Mouse (Mus musculus): ENCODE measurements around the gene Stac2. TPM values are rescaled to one million over a fixed set of nuclear protein-coding genes. Genes with fewer than 3 reads are reported as not detected.

The Stac2 gene
- polyA plus RNA-seq, 1 experiment from 2014 or later = 5.4 TPM

DNA sequence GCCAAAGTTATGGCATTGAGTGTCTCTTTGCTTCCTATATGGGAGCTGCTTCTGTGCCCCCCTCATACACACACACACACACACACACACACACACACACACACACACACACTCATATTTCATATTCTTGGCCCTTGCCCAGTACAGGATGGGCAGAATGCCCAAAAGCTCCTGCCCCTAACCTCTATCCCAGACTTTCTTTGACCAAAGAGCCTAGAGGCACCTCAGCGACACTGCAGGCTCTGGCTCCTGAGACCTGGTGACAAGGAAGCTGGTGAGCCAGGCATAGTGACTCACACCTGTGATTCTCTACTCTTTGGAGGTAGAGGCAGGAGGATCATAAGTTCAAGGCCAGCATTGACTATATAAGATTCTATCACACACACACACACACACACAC lies 32.6 kb downstream of the Stac2 start:
- WGBS = 48% methylated on average over 1 of the region's 1 CpGs
- H3K9me3 ChIP-seq (ENCODE audit: control insufficient read depth, low read length) = no peaks in the 10 kb centered on the region
- H3K27me3 ChIP-seq (replicated peaks; ENCODE audit: control insufficient read depth, insufficient read depth, low read length) = no peaks in the 10 kb centered on the region
- H3K4me3 ChIP-seq (replicated peaks; ENCODE audit: low read length) = peak overlapping the region; percentile 18; the same call in 1 of the 2 replicates
- peaks cover 41% of the 10 kb centered on the region for H3K4me1 ChIP-seq (replicated peaks; ENCODE audit: control insufficient read depth, insufficient read depth, low read length)
- no peak overlapping the region for H3K9ac ChIP-seq (replicated peaks; ENCODE audit: low read depth, low read length)
- peaks cover 7% of the 10 kb centered on the region for H3K36me3 ChIP-seq (ENCODE audit: control insufficient read depth, insufficient read depth)
- H3K27ac ChIP-seq (ENCODE audit: low read length) = peak overlapping the region; percentile 85; the same call in 1 of the 2 replicates
- ATAC-seq = no peak
- H3K4me2 ChIP-seq (ENCODE audit: low read length) = peak overlapping the region; percentile 47

DNA sequence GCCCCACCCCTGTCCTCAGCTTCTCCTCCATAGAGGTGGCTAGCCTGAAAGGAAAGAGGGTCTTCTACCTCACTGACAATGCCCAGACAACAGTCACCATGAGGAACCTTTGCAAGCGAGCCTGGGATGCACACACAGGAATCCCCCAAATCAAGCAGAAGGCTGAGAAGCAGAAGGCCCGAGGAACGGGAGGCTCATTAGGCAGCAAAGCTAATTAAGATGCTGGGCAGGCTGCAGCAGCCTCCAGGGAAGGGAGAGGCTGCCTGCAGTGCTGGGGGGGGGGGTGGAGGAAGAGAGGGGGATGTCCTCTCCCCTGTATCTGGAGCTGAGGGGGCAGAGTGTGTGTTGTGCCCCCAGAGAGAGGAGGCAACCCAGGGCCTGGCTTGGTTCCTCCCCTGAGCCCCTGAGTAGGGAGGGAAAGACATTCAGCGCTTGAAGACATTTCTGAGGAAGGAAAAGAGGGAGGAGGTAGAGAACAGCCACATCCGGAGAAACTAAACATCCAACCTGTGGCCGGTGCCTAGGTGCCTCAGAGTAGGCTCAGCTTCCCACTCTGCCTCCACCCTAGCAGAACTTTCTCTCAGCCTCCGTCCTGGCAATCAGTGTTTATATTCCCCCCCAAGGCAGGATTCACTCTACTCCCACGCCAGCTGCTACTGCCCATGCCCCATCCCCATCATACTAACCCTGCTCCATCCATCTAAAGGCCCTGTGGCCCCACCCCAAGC lies 33.2 kb downstream of the Stac2 start:
- Histone ChIP-seq H3K4me1 (replicated peaks; ENCODE audit: control insufficient read depth, insufficient read depth, low read length) (peaks cover 39% of the 10 kb centered on the region), H3K27me3 (replicated peaks; ENCODE audit: control insufficient read depth, insufficient read depth, low read length) (no peaks in the 10 kb centered on the region), H3K36me3 (ENCODE audit: control insufficient read depth, insufficient read depth) (peaks cover 11% of the 10 kb centered on the region), H3K27ac (ENCODE audit: low read length) (peak overlapping the region; percentile 85), H3K9me3 (ENCODE audit: control insufficient read depth, low read length) (no peaks in the 10 kb centered on the region), H3K4me3 (replicated peaks; ENCODE audit: low read length) (peak overlapping the region; percentile 18), H3K4me2 (ENCODE audit: low read length) (peak overlapping the region; percentile 47), H3K9ac (replicated peaks; ENCODE audit: low read depth, low read length) (peak overlapping the region; percentile 52)
- WGBS = 14% methylated on average over 8 of the region's 8 CpGs
- ATAC-seq = peak; percentile 23; the same call in 1 of the 2 replicates

DNA sequence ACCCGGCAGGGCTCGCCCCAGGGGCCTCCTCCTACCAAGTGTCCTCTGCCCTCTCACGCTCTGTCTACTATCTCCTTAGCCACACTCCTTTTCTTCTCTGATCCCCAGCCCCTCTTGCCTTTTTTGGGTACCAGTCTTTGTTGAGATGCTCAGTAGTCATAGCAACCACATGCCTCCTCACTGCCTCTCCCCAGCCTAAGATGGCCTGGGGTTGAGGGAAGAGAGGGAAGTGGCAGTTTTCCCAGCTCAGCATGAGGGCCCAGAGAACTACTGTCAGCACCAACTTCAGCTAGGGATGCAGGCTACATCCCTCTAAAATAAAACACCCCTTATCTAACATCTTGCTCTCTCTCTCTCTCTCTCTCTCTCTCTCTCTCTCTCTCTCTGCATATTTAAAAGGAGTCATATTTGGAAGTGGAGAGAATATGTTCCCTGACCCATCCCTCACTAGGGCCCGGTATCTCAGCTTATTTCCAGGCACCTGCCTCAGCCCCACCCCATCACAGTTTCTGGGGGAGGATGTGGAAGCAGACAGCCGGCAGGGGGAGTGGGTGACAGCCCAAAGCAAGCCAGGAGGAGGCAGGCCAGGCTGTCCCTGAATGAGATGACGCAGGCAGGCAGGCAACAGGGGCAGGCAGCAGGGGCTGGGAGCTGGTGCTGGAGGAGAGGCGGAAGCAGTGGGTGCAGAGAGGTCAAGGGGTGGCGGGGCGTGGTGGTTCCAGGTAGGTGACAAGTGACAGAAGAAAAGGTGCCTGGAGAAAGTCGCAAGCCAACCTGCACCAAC lies 34.2 kb downstream of the Stac2 start:
- Histone ChIP-seq H3K27me3 (replicated peaks; ENCODE audit: control insufficient read depth, insufficient read depth, low read length) (no peaks in the 10 kb centered on the region), H3K4me3 (replicated peaks; ENCODE audit: low read length) (no peak overlapping the region)
- 22% methylated on average over 10 of the region's 10 CpGs for WGBS

DNA sequence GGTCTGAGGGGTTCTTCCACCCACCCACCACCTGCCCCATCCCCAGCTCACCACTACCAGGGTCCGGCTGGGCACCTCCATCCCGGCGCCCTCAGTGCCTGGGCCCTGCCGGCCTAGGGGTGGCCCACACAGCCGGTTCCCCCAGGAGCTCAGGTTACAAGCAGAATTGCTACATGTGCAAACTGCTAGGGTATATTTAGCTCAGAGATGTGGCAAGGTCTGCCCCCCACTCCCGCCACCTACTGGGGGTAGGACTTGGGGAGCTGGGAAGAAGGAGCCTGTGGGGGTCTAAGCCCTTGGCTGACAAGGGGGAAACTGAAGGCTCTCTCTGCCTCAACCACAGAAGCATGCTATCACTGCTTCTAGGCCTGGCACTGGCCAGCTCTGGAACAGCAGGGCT lies 35.0 kb downstream of the Stac2 start:
- Histone ChIP-seq H3K9me3 (ENCODE audit: control insufficient read depth, low read length) (no peaks in the 10 kb centered on the region), H3K27me3 (replicated peaks; ENCODE audit: control insufficient read depth, insufficient read depth, low read length) (no peaks in the 10 kb centered on the region), H3K4me2 (ENCODE audit: low read length) (no peak overlapping the region), H3K36me3 (ENCODE audit: control insufficient read depth, insufficient read depth) (peaks cover 16% of the 10 kb centered on the region), H3K27ac (ENCODE audit: low read length) (no peak overlapping the region), H3K4me1 (replicated peaks; ENCODE audit: control insufficient read depth, insufficient read depth, low read length) (peaks cover 37% of the 10 kb centered on the region), H3K9ac (replicated peaks; ENCODE audit: low read depth, low read length) (no peak overlapping the region), H3K4me3 (replicated peaks; ENCODE audit: low read length) (no peak overlapping the region)
- no peak for ATAC-seq
- WGBS = 66% methylated on average over 6 of the region's 6 CpGs

More for the DNA sequence above, 34.2 kb downstream of the Stac2 start:
- Histone ChIP-seq H3K9ac (replicated peaks; ENCODE audit: low read depth, low read length) (peak overlapping the region; percentile 52), H3K36me3 (ENCODE audit: control insufficient read depth, insufficient read depth) (peaks cover 15% of the 10 kb centered on the region), H3K4me1 (replicated peaks; ENCODE audit: control insufficient read depth, insufficient read depth, low read length) (peaks cover 39% of the 10 kb centered on the region), H3K4me2 (ENCODE audit: low read length) (peak overlapping the region; percentile 47), H3K9me3 (ENCODE audit: control insufficient read depth, low read length) (no peaks in the 10 kb centered on the region), H3K27ac (ENCODE audit: low read length) (peak overlapping the region; percentile 85)
- peak; percentile 32; the same call in 1 of the 2 replicates for ATAC-seq

DNA sequence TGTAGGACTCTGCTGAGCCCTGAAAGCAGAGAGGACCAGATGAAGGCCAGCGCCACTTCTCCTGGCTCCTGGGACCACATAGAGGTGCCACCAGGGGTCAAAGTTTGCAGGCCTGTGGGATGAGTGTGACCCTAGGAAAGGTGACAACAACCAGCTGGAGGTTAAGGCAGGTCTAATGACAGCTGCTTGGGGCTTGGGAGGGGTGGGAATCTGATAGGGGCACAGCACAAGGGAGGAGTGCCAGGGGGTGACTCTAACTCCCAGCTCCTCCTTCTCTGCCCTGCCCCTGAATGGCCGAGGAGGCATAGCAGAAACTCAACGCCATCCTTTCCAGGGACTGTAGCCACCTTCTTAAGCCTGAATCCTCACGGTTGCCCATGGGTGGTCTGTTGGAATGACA lies 36.4 kb downstream of the Stac2 start:
- H3K4me1 ChIP-seq (replicated peaks; ENCODE audit: control insufficient read depth, insufficient read depth, low read length) = peaks cover 33% of the 10 kb centered on the region
- no peak overlapping the region for H3K9ac ChIP-seq (replicated peaks; ENCODE audit: low read depth, low read length)
- H3K27ac ChIP-seq (ENCODE audit: low read length) = no peak overlapping the region
- H3K4me2 ChIP-seq (ENCODE audit: low read length) = no peak overlapping the region
- no peaks in the 10 kb centered on the region for H3K27me3 ChIP-seq (replicated peaks; ENCODE audit: control insufficient read depth, insufficient read depth, low read length)
- ATAC-seq = no peak
- no peak overlapping the region for H3K4me3 ChIP-seq (replicated peaks; ENCODE audit: low read length)
- peaks cover 16% of the 10 kb centered on the region for H3K36me3 ChIP-seq (ENCODE audit: control insufficient read depth, insufficient read depth)
- H3K9me3 ChIP-seq (ENCODE audit: control insufficient read depth, low read length) = no peaks in the 10 kb centered on the region
- WGBS = 91% methylated on average over 4 of the region's 4 CpGs

DNA sequence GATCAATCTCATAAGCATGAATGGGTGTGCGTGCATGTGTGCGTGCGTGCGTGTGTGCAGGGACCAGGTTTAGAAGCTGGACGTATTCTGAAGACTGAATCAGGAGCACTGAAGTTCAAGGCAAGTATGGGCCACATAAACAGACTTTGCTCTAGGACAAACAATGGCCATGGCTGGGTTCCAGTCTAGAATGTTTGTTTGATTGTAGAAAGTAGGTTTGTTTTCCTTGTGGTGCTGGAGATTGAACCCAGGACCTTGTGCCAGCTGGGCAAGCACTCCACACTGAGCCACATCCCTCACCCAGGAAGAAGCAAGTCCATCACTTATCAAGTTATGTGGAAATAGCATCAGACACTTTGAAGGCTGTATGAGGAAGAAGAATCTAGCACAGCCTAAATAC lies 37.1 kb downstream of the Stac2 start:
- no peak overlapping the region for H3K27ac ChIP-seq (ENCODE audit: low read length)
- 92% methylated on average over 5 of the region's 5 CpGs for WGBS
- no peaks in the 10 kb centered on the region for H3K9me3 ChIP-seq (ENCODE audit: control insufficient read depth, low read length)
- H3K4me1 ChIP-seq (replicated peaks; ENCODE audit: control insufficient read depth, insufficient read depth, low read length) = peaks cover 27% of the 10 kb centered on the region
- ATAC-seq = no peak
- H3K27me3 ChIP-seq (replicated peaks; ENCODE audit: control insufficient read depth, insufficient read depth, low read length) = no peaks in the 10 kb centered on the region
- no peak overlapping the region for H3K9ac ChIP-seq (replicated peaks; ENCODE audit: low read depth, low read length)
- H3K36me3 ChIP-seq (ENCODE audit: control insufficient read depth, insufficient read depth) = peaks cover 16% of the 10 kb centered on the region
- no peak overlapping the region for H3K4me2 ChIP-seq (ENCODE audit: low read length)
- H3K4me3 ChIP-seq (replicated peaks; ENCODE audit: low read length) = no peak overlapping the region

DNA sequence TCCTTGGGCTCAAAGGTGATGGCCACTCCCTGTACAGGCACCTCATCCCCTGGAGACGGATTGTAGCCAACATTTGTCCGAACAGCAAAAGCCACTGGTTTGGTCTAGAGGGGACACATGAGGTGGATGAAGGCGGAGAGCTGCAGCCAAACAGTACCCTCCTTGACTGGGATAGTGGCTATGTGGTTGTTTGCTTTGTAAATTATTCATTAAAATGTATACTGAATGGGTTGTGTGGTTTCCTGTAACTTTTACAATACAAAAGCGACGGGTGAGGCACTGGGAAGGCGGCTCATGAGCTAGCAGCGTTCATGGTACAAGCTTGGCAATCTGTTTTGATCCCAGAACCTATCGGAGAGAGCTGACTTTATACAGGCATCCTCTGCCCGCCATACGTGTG lies 40.4 kb downstream of the Stac2 start:
- H3K4me3 ChIP-seq (replicated peaks; ENCODE audit: low read length) = no peak overlapping the region
- ATAC-seq = no peak
- H3K9me3 ChIP-seq (ENCODE audit: control insufficient read depth, low read length) = no peaks in the 10 kb centered on the region
- no peak overlapping the region for H3K27ac ChIP-seq (ENCODE audit: low read length)
- H3K9ac ChIP-seq (replicated peaks; ENCODE audit: low read depth, low read length) = no peak overlapping the region
- H3K36me3 ChIP-seq (ENCODE audit: control insufficient read depth, insufficient read depth) = peaks cover 24% of the 10 kb centered on the region
- H3K4me2 ChIP-seq (ENCODE audit: low read length) = no peak overlapping the region
- 89% methylated on average over 10 of the region's 10 CpGs for WGBS
- no peaks in the 10 kb centered on the region for H3K4me1 ChIP-seq (replicated peaks; ENCODE audit: control insufficient read depth, insufficient read depth, low read length)
- no peaks in the 10 kb centered on the region for H3K27me3 ChIP-seq (replicated peaks; ENCODE audit: control insufficient read depth, insufficient read depth, low read length)

DNA sequence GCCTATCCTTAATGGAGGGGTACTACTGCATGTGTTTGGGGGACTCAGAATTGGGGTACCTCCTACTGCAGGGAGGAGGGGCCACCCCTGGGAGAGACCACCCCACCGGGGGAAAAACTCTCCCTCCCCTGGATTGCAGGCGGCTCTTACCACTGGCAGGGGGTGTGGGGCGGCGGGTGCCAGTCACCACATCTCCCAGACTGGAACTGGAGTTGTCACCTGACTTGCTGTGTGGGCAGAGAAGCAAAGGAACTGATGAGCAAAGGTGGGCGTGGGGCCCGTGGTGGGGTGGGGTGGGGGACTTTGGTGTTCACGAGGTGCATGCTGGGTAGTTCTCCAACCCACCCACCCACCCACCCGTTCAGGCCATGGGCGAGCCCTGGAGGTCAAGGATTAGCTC lies 41.5 kb downstream of the Stac2 start:
- H3K4me1 ChIP-seq (replicated peaks; ENCODE audit: control insufficient read depth, insufficient read depth, low read length) = no peaks in the 10 kb centered on the region
- H3K9me3 ChIP-seq (ENCODE audit: control insufficient read depth, low read length) = no peaks in the 10 kb centered on the region
- H3K4me2 ChIP-seq (ENCODE audit: low read length) = no peak overlapping the region
- ATAC-seq = no peak
- H3K27me3 ChIP-seq (replicated peaks; ENCODE audit: control insufficient read depth, insufficient read depth, low read length) = no peaks in the 10 kb centered on the region
- H3K36me3 ChIP-seq (ENCODE audit: control insufficient read depth, insufficient read depth) = peaks cover 22% of the 10 kb centered on the region
- WGBS = 72% methylated on average over 8 of the region's 9 CpGs
- H3K4me3 ChIP-seq (replicated peaks; ENCODE audit: low read length) = no peak overlapping the region
- H3K27ac ChIP-seq (ENCODE audit: low read length) = no peak overlapping the region
- H3K9ac ChIP-seq (replicated peaks; ENCODE audit: low read depth, low read length) = no peak overlapping the region

DNA sequence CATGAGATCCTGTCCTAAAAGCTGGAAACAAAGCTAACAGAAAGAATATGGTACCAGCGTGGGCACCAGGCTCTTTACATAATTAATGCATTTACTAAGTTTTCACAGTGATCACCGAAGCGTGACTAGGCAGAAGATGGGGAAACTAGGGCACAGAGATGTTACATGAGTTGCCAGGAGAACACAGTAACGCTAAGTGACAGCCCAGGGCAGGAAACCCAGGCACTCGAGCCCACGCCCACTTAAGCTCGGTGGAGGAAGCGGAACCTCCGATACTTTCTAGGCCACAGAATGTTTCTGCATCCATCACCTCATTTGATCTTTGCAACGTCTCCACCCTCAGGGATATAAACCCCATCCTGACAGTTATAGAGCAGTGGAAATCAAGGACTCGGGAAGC lies 45.2 kb downstream of the Stac2 start:
- Histone ChIP-seq H3K4me2 (ENCODE audit: low read length) (no peak overlapping the region), H3K36me3 (ENCODE audit: control insufficient read depth, insufficient read depth) (peaks cover 17% of the 10 kb centered on the region), H3K4me1 (replicated peaks; ENCODE audit: control insufficient read depth, insufficient read depth, low read length) (peaks cover 6% of the 10 kb centered on the region), H3K9ac (replicated peaks; ENCODE audit: low read depth, low read length) (no peak overlapping the region), H3K9me3 (ENCODE audit: control insufficient read depth, low read length) (no peaks in the 10 kb centered on the region), H3K4me3 (replicated peaks; ENCODE audit: low read length) (no peak overlapping the region), H3K27me3 (replicated peaks; ENCODE audit: control insufficient read depth, insufficient read depth, low read length) (no peaks in the 10 kb centered on the region), H3K27ac (ENCODE audit: low read length) (no peak overlapping the region)
- ATAC-seq = no peak
- WGBS = 83% methylated on average over 11 of the region's 11 CpGs
